Mouse (Mus musculus) adrenal gland, postnatal 14 days (tissue): ENCODE data around the gene Egr2. TPM values are rescaled to one million over a fixed set of nuclear protein-coding genes. Genes with fewer than 3 reads are reported as not detected.
A peak's percentile ranks its signal among the peaks of the same experiment; 100 is the strongest.

Experiments
- DNase-seq: peaks from one replicate; pipeline ENCODE4 v3.0.0; 2021; ENCODE audit warnings: mixed read lengths
- long read RNA-seq, 2 experiments: library from polyadenylated mRNA; stranded (forward); transcript quantifications; one replicate each; pipeline ENCODE4 v2.0.0; 2021
- total RNA-seq: library from RNA; stranded (reverse); gene quantifications from 2 replicates; pipeline ENCODE4 v1.2.3, GENCODE M21; 2021

Gene Egr2
- total RNA-seq = 1.2 and 2.6 TPM in 2 replicates
- long read RNA-seq, experiment 1, partial matches to known transcripts = 0 of 2 reads
- long read RNA-seq, experiment 1, other reads (novel, unspliced or antisense) = 0 of 2 reads
- long read RNA-seq, experiment 2 = 0 reads

DNA sequence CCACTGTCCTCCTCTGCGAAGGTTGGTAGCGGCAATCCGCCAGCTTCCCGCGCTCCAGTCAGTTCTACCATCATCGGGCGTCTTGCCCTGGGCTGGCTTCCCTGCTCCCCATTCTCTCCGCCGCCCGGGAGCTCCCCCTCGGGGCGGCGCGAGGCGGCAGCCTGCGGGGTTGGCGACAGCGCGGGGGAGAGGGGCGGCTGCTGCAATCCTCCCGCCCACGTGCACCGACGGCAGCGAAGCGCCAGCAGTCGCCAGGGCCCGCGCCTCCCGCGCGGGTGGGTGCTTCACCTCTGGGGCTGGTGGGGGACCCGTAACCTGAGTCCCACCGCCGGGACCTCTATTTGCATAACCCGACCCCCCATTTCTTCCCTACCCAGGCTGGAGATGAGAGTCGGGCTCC, at the start of gene Egr2:
Gene Egr2 (plus strand): TSS at position 220 of the 400 bp plus-strand sequence.
- DNase-seq = peak; percentile 49

- no peak for DNase-seq
These were observed 47.8 kb upstream of the Egr2 start for GRCm38 (mm10) chr10:67487496-67487895.

DNA sequence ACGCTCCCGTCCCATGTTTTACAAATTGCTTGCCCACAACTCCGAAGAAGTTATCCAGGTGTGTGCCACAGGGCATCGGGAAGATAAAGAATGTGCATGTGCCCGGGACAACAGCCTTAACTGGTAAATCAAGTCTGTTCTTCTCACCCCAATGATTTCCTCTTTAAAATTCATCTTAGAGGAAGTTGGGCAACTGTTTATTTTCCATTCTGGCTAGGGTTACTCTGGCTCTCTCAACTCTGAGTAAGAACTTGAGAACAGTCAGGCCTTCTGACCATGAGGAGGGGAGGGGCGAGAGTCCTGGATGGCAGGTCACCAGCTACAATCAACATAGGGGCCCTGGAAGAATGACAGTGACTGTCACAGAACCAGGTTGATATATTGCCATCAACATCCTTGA, 45.4 kb upstream of the Egr2 start:
- DNase-seq = no peak

- DNase-seq = no peak
These were observed 44.6 kb upstream of the Egr2 start for GRCm38 (mm10) chr10:67490632-67491031.

DNA sequence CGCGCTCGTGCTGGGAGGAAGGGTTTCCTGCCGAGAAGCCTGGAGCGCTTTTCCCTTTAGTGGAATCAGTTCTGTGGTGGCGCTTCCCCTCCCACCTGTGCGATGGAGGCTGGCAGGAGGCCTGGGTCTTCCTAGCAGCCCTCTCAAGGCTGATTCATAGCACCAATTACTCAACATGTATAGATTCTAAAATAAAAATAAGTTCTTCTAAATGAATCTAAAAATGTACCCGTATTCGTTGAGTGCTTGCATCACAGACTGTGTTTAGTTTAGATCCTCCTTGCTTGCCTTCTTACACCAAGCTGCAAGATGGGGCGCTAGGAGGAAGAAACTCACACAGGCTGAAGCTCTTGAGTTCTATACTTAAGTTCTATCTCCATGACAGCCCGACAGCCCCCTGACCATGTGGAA, 43.1 kb upstream of the Egr2 start:
- no peak for DNase-seq

GRCm38 (mm10) chr10:67493556-67493955, 41.7 kb upstream of the Egr2 start:
- peak; percentile 11 for DNase-seq

GRCm38 (mm10) chr10:67497144-67497892, 38.0 kb upstream of the Egr2 start:
- DNase-seq = no peak

GRCm38 (mm10) chr10:67497951-67498350, 37.3 kb upstream of the Egr2 start:
- DNase-seq = no peak

- no peak for DNase-seq
These were observed 31.8 kb upstream of the Egr2 start for GRCm38 (mm10) chr10:67503320-67503995.

DNA sequence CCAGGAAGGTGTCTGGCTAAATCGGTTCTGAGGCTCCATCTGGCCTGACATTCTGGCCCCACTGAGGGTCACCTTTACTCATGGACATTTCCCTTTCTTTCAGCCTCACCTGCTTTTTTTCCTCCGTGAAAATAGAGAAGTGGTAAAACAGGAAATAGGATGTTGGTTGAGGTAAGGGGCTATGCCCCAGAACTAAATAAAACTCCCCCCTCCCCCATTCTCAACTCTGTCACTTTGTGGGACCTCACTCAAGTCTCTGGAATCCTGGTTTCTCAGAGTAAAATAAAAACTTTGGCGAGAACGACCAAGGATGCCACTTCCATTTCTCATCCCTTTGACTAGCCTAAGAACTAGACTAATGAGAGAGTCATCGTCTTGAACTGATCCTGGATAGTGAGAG, 31.2 kb upstream of the Egr2 start:
- DNase-seq = no peak

DNA sequence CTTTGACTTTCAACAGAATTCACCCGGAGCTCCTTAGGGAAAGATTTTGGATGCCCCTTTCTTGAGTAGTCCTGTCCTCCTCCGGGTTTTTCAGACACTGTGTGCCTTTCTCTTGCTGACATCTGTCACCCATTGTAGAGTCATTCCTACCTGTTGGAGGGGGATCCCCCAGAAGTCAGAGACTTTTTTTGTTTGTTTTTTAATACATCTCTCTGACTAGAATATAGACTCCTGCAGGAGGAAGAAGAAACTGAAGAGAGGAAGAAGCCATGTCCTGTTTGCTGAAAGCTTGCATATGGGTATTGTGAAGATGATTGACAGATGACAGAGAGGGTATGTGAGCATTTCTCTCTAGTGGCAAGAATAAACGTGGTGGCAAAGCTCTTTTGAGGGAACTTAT, 30.0 kb upstream of the Egr2 start:
- DNase-seq = no peak

- no peak for DNase-seq
These were observed 23.1 kb upstream of the Egr2 start for GRCm38 (mm10) chr10:67512211-67512610.

- no peak for DNase-seq
These were observed 22.4 kb upstream of the Egr2 start for GRCm38 (mm10) chr10:67512871-67513270.

DNA sequence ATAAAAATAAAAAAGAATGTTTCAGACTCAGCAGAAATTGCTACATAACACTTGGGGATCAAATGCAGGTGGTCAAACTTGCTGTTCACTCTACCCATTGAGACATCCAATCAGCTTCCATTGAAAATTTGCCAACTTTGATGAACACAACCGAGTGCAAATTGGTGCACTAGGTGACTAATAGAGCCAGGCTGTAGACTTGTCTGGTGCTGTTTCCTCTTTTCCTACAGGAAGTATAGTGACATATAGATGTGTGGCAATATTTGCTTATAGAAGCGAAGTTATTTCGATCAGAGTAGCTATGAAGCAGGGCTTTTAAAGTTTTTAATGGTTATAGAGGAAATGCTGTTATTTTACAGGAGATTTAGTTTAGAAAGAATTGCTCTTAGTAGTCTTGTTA, 16.5 kb upstream of the Egr2 start:
- no peak for DNase-seq

DNA sequence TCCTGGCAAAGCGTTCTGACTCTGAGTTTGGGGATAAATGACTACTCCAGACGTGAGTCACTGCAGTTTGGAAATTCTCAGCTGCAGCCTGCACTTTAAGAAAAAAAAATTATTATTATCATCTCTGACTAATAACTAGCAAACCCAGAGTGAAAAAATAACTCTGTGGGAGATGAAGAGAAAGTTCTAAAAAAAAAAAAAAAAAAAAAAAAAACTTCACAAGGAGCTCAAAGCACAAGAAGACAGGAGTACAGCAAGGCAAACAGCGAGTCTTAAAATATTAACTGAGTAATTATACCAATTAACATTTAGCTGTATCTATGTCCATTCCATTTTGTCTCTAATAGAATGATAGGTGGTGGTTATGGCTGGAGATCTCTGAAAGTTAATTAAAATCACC, 11.1 kb upstream of the Egr2 start:
- DNase-seq = no peak

DNA sequence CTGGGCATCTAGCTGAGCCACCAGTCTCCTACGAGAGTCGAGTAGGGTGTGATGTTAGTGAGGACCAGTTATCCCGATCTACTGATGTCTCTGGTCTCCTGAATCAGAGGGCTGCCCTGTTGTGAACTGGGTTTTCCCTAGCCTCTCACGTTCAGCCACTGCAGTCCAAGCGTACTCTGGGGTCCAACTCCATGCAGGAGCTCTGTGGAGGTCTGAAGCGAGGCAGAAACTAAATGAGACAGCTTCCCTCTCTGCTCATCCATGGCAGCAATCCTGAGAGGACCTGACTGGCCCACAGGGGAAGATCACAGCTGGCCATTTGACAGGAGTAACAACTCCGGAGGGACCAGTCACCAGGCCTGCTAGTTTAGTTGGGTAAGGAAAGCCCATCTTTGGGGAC, 10.6 kb upstream of the Egr2 start:
- DNase-seq = no peak

GRCm38 (mm10) chr10:67526435-67526834, 8.8 kb upstream of the Egr2 start:
- DNase-seq = no peak

DNA sequence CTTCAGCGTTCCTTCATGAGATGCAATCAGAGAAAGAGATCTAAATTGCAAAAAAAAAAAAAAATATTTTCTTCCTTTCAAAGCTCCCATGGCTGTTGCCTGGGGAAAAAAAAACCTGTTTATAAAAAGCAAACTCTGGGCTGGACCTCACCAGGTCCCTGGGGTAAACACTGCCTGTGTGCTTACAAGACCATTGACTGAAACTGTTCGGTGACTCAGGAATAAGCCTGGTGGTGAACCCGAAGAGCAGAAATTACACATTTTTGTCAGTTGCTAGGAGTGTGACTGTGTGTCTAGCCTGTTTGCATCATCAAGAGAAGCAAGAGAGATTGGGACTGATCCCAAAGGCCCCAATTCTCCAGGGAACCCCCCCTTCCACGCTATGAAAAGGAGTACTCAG, 5.5 kb upstream of the Egr2 start:
- DNase-seq = no peak

GRCm38 (mm10) chr10:67535972-67536371, 697 bp downstream of the Egr2 start:
- DNase-seq = peak; percentile 88

DNA sequence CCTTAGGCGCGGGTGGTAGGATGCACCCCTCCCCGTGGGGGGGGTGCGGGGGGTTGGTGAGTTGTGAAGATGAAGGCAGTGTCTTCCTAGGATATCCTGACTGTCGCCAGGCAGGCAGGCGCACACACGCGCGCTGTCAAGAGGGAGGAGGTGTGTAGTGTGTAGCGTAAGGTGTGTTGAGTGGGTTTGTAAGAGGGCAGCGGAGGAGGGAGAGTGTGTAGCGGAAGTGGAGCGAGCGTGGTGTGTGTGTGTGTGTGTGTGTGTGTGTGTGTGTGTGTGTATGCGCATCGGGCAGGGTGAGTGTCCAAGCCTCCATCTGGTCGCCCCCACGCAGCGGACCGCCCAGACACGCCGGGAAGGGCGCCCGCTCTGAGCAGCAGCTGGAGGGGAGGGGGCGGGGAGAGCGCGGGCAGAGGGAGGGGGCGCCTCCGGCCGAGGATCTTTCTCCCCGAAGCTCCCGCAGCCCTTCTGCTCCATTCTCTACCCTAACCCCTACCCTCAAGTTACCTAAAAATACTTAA, 1.4 kb downstream of the Egr2 start:
- peak; percentile 40 for DNase-seq

DNA sequence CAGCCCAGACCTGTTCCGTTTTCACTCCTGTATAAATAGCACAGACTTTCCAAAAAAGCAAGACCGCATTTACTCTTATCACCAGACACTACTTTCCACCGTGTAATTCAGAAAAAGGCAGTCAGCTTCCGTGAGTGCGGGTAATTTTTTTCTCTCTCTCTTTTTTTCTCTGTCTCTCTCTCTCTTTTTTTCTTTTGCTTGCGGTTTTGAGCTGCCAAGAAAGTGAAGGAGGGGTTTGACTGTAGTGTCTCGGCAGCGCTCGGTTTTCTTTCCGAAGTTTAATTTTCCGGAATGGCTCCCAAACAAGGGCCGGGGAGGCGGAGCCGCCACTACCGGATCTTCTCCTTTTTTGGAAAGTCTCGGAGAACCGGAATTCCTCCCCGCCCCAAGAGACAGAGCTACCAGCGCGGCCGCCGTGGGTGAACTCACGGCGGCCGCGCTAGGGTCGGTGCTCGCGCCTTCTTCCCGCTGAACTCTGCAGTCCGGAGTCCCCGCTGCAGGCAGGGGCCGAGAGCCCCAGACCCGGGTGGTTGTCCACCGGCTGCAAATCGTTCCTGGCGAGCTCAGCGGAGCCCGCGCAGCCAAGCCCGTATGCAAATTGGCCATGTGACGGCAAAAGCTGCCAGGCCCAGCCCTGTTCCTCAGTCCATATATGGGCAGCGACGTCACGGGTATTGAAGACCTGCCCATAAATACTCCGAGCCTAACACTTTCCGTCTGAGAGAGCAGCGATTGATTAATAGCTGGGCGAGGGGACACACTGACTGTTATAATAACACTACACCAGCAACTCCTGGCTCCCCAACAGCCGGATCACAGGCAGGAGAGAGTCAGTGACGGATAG, 2.1 kb downstream of the Egr2 start:
- DNase-seq = peak; percentile 94

GRCm38 (mm10) chr10:67538106-67538505, 2.8 kb downstream of the Egr2 start:
- peak; percentile 18 for DNase-seq
